Mouse (Mus musculus) inflammation-experienced regulatory T-cells, adult 6 months (primary cell): Measurements from ENCODE around the gene Fn1. TPM values are rescaled to one million over a fixed set of nuclear protein-coding genes. Genes with fewer than 3 reads are reported as not detected.

Experiments
- ATAC-seq: one replicate; pipeline ENCODE4 v1.8.0; 2017
- polyA plus RNA-seq, 3 experiments: library from polyadenylated mRNA; unstranded; fragments of 100-300 nt; shearing (Covaris generic); gene quantifications; one replicate each; pipeline ENCODE4 v1.2.1; 2017

The Fn1 gene
- under 1 TPM in 2 of 3 experiments, not detected in 1; 0.40 to 0.49 TPM for polyA plus RNA-seq

GRCm38 (mm10) chr1:71652551-71653399, at the start of gene Fn1:
Gene Fn1, minus strand, starts transcription at chr1:71653200.
- no peak for ATAC-seq

GRCm38 (mm10) chr1:71696093-71696492, 43.1 kb upstream of the Fn1 start:
- ATAC-seq, result no peak

- ATAC-seq, result no peak
Measured at GRCm38 (mm10) chr1:71691472-71692277, 38.7 kb upstream of the Fn1 start.

- ATAC-seq, result no peak
Measured at GRCm38 (mm10) chr1:71688926-71689303, 35.9 kb upstream of the Fn1 start.

DNA sequence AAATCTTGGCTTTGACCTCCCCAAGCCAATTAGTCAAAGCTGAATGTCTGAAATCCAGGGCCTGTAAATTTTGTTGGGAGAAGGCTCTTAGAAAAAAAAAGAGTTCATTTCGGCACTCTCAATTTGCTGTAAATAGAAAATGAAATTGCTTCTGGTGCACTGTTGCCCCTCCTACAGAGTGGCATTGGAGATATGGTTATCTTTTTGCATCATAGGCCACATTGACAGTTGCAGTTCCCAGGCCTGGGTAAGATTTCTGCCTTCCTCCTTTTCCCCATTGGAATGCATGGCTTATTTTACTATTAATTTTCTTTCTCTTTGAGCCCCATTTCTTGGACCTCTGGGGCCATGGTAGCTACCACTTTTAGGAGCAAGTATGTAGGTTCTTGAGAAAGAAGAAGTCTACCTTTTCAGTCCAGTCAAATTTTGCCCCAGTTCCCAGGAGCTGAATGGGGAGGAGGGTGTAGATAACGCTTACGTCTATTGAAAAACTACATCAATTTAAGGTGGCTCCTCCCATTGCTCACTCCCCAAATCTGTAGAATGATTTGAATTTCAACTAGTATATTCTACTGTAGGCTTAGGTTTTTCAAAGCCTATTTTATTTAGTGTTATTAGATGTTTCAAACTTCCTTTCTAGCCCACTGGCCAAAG, 35.4 kb upstream of the Fn1 start:
- ATAC-seq, result no peak

GRCm38 (mm10) chr1:71686791-71687190, 33.8 kb upstream of the Fn1 start:
- ATAC-seq, result no peak

- ATAC-seq, result no peak
Measured at GRCm38 (mm10) chr1:71683736-71684135, 30.7 kb upstream of the Fn1 start.

DNA sequence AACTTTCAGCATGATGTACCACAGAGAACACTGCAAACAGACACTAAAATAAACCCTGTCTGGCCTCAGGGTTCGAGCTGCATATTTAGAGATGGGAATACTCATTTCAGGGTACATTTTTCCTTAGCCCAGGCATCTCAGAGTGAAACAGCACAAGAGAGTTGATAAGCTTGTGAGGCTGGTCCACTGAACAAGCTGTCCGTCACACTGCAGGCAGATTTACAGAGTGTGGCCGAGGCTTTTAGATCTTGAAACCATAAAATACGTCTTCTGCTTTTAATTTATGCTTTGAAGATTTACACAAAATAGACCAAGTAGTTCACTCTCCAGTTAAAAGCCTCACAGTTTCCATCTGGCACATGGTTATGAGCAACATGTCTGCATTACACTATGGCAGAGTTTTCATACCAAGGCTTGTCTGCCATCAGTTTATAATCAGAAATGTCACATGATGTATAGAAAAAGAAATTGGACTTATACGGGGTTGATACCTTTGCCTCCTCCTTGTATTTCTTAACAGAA, 29.3 kb upstream of the Fn1 start:
- ATAC-seq, result no peak

DNA sequence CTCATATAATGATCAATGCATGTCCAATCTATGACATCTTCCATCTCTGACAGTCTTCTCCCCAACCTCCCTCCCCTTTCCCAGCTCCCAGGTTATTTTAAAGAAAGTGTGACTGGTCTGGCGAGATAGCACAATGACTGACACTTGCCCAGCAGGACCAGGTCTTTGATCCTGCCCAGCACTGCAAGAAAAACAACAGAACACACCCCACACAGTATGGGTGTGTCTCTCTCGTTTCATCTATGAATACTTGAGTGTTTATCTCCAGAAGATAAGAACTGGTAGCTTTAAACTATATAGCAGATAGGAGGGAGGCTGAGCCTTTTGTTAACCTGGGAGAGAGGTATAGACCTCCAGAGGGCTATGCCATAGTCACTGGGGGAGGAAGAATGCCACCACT, 28.3 kb upstream of the Fn1 start:
- no peak for ATAC-seq

- no peak for ATAC-seq
Measured at GRCm38 (mm10) chr1:71680046-71680672, 27.2 kb upstream of the Fn1 start.

DNA sequence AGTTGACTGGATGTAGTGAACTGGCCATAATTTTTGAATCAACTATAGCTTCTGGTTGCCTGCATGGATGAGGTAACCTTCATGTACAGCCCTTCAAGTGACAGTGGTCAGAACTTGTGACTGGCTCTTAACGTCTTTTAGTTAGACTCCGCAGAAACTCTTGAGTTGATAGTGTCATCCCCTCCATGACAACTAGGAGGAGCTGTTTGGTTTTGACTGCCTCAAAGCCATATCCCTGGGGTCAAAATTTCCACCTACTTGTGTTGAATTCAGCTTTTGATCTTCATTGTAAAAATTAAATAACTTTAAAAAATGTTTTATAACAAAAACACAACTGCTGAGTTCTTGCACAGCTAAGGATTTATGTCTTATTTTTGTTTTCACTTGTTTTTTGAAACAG, 22.4 kb upstream of the Fn1 start:
- ATAC-seq, result no peak

DNA sequence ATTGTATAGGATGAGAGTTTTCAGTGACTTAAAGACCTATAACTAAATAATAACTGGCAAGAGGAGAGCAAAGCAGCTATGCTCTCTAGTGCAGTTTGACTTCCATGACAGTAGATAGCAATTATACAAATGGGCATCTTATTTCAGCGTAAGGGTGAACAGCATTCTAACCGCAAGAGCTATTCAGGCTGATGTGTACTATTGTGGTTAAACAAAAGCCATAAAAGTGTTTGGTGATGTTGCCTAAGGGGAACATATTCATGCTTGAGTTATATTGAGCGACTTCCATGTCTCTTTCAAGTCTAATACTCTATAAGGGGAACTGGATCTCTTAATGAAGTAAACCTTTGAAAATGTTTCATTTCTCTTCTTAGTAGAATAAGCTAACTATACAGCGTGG, 21.3 kb upstream of the Fn1 start:
- no peak for ATAC-seq

DNA sequence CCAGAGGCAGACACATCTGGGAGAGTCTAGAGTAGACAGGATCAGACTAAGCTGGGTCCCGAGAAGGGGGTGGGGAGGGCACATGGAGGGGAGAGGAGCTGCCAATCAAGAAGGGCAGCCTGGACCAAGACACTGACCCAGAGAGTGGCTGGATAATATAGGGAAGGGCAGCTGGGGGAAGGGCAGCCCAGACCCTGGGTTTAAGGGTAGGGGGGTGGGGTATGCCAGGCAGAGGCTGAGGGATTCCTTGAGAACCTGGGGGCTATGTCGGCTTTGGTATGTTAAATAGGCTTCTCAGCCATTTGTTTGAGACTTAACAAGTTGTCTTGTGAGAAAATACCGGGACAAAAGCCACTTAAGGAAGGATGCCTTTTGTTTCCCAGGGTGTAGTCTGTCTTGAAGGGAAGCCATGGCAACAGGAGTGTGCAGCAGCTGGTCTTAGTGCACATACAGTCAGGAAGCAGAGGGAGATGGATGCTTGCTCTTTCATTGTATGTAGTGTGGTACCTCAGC, 20.5 kb upstream of the Fn1 start:
- ATAC-seq, result no peak

- ATAC-seq, result no peak
Measured at GRCm38 (mm10) chr1:71672346-71672745, 19.3 kb upstream of the Fn1 start.

- no peak for ATAC-seq
Measured at GRCm38 (mm10) chr1:71663242-71663641, 10.2 kb upstream of the Fn1 start.

DNA sequence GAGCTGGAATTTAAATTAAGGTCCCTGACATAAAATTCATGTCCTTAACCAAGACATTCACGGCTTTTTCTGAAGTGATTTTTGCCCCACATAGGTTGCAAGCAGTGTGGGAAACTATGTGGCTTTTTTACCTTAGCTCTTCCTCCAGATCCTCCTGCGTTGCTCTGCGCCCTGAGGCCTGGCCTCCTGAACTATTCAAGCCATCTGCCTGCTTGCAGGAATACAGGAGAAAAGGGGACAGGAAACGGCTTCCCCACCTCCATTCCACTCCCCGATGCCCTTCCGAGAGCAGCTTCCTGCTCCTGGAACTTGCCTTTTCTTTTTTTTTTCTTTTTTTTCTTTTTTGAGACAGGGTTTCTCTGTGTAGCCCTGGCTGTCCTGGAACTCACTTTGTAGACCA, 5.6 kb upstream of the Fn1 start:
- no peak for ATAC-seq

DNA sequence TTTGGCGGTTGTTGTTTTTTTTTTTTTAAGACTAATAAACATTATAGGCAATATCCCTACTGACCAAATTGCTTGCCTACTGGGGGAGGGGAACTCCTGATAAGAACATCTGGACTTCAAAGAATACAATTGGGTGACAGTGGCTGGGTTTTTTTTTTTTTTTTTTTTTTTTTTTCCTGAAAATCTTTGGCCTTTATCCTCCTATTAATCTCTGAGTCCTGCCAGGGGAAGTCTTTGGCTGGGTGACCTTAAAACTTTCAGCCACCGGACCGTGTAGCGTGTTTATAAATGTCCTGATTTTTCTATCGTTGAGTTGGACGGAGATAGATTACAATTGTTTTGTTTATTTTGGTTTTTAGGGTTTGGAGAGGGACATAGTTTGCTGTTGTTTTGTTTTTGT, 3.3 kb upstream of the Fn1 start:
- ATAC-seq, result no peak

DNA sequence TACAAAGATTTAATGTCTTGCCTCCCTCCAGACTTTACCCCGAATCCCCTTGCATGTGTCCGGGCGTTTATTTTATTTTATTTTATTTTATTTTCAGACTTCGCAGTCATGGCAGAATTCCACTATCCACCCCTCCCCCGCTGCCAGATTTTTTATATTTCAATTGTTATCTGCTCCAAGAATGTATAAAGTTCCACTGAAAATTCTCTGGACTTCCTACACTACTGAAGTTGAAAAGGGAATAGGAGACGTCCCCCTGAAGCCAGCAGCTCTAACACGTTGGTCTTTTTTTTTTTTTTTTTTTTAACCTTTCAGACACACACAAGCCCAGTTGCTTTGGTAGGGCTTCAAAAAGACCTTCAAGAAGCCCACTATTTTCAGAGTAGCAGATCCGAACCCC, 1.2 kb upstream of the Fn1 start:
- no peak for ATAC-seq

GRCm38 (mm10) chr1:71653400-71654159, 580 bp upstream of the Fn1 start:
- no peak for ATAC-seq

DNA sequence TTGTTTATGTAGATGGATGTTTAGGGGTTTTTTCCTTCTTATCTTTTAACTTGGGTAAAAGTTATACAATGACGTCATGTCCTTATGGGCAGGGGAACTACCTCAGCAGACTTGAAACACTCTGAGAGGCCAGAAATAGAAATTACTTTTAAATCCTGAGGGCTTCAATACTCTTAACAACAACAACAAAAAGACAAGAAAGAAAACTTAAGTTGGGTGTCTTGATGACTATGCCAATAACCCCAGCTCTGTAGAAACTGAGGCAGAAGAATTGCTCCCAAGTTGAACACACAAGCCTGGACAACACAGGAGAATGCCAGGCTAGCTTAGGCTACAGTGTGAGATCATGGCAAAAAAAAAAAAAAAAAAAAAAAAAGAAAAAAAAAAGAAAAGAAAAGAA, 1.2 kb downstream of the Fn1 start:
- no peak for ATAC-seq

- ATAC-seq, result no peak
Measured at GRCm38 (mm10) chr1:71651315-71651714, 1.7 kb downstream of the Fn1 start.

DNA sequence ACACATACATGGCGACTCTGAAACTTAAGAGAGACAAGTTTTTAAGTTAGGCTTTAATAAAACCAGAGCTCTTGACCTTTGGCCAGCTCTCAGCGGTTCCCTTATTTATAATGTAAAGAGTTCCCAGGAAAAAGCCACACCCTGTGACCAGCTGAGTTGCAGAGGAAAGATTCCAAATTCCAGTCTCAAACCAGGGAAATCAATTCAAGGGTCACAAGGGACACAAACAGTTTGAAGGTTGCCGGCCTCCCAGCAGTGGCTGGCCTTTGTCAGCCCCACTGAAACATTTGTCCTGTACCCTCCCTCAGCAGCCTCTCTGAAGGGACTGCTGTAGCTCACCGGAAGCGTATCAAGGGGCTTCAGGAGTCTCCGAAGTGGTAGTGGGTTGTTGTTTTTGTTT, 2.3 kb downstream of the Fn1 start:
- ATAC-seq, result no peak
